Mouse (Mus musculus) intestine, embryonic 16.5 days (tissue): ENCODE data around the gene 1700028P14Rik. TPM values are rescaled to one million over a fixed set of nuclear protein-coding genes. Genes with fewer than 3 reads are reported as not detected.
"Not testable (repeated sequence)": the region's sequence is repeated elsewhere in the genome, so short reads cannot be mapped to it uniquely, and the experiment has no call there.

ENCODE experiments used
- ATAC-seq: fragments of 200-750 bp; cut with Nextera tagmentation; 2 replicates; pipeline ENCODE4 v1.8.0; 2017; ENCODE audit warnings: moderate TSS enrichment, moderate library complexity
- H3K27ac ChIP-seq: fragments of 300-500 bp; sonication (generic); 2 replicates; pipeline ENCODE4 v1.5.1; 2014; ENCODE audit warnings: mild to moderate bottlenecking, low read length
- H3K27me3 ChIP-seq: fragments of 300-500 bp; sonication (generic); replicated peaks from 2 replicates; pipeline ENCODE4 v1.6.1; 2014; ENCODE audit warnings: low read length, control low read depth, mixed read lengths; ENCODE audit not compliant: control insufficient read depth, insufficient read depth
- H3K36me3 ChIP-seq: fragments of 300-500 bp; sonication (generic); 2 replicates; pipeline ENCODE4 v1.6.1; 2014; ENCODE audit warnings: low read length, control low read depth; ENCODE audit not compliant: control insufficient read depth, insufficient read depth
- H3K4me1 ChIP-seq: fragments of 300-500 bp; sonication (generic); 2 replicates; pipeline ENCODE4 v1.6.1; 2014; ENCODE audit warnings: low read length, control low read depth, mixed read lengths; ENCODE audit not compliant: control insufficient read depth, insufficient read depth
- H3K4me2 ChIP-seq: fragments of 300-500 bp; sonication (generic); 2 replicates; pipeline ENCODE4 v1.6.1; 2014; ENCODE audit warnings: low read depth, low read length, control low read depth
- H3K4me3 ChIP-seq: fragments of 300-500 bp; sonication (generic); 2 replicates; pipeline ENCODE4 v1.5.1; 2014; ENCODE audit warnings: mild to moderate bottlenecking, low read length
- H3K9ac ChIP-seq: fragments of 300-500 bp; sonication (generic); 2 replicates; pipeline ENCODE4 v1.6.1; 2014; ENCODE audit warnings: low read depth, low read length
- H3K9me3 ChIP-seq: fragments of 300-500 bp; sonication (generic); 2 replicates; pipeline ENCODE4 v1.6.1; 2016; ENCODE audit warnings: low read length, control low read depth; ENCODE audit not compliant: control insufficient read depth
- WGBS: fragments of 180-500 bp; shearing (Covaris S2); extraction: QIAGEN DNeasy Blood & Tissue Kit; methylation state at CpG from one replicate; pipeline ENCODE4 v1.1.7; 2014; 5-methylcytosine and 5-hydroxymethylcytosine counted together
- polyA plus RNA-seq: library from polyadenylated mRNA; unstranded; fragments of >200 nt; fragmentation: Nextera tagmentation; extraction: Ambion mirVana; gene quantifications from 2 replicates; pipeline ENCODE4 v1.2.1, GENCODE M21; 2015

The 1700028P14Rik gene
- polyA plus RNA-seq = not detected in 2 replicates

GRCm38 (mm10) chr19:23652644-23653043 lies at the start of gene 1700028P14Rik:
Gene 1700028P14Rik (minus strand): TSS chr19:23652812.
- WGBS = 7% methylated on average over 13 of the region's 13 CpGs
- peak; percentile 91 for ATAC-seq
- no peak within 1 kb of the TSS for H3K4me3 ChIP-seq

GRCm38 (mm10) chr19:23699131-23699530 lies 46.5 kb upstream of the 1700028P14Rik start:
- no peaks in the 10 kb centered on the region for H3K9me3 ChIP-seq
- no peak for ATAC-seq
- H3K4me1 ChIP-seq = no peaks in the 10 kb centered on the region
- no peak overlapping the region for H3K4me3 ChIP-seq
- peaks cover 3% of the 10 kb centered on the region; the same call in 1 of the 2 replicates for H3K36me3 ChIP-seq
- no peak overlapping the region for H3K9ac ChIP-seq
- H3K27me3 ChIP-seq = no peaks in the 10 kb centered on the region
- 85% methylated on average over 4 of the region's 4 CpGs for WGBS
- no peak overlapping the region for H3K4me2 ChIP-seq
- H3K27ac ChIP-seq = no peak overlapping the region

More at GRCm38 (mm10) chr19:23652644-23653043, at the start of gene 1700028P14Rik:
- Histone ChIP-seq H3K4me1 (no peaks in the 10 kb centered on the region), H3K9me3 (no peaks in the 10 kb centered on the region), H3K36me3 (no peaks in the 10 kb centered on the region), H3K27ac (no peak within 1 kb of the TSS), H3K4me2 (peak within 1 kb of the TSS; percentile 28; the same call in 1 of the 2 replicates), H3K9ac (no peak within 1 kb of the TSS), H3K27me3 (no peaks in the 10 kb centered on the region)

GRCm38 (mm10) chr19:23698366-23698765 lies 45.8 kb upstream of the 1700028P14Rik start:
- ATAC-seq = no peak
- H3K4me1 ChIP-seq = no peaks in the 10 kb centered on the region
- no peak overlapping the region for H3K4me3 ChIP-seq
- no peaks in the 10 kb centered on the region for H3K27me3 ChIP-seq
- no peak overlapping the region for H3K9ac ChIP-seq
- no peak overlapping the region for H3K4me2 ChIP-seq
- peaks cover 3% of the 10 kb centered on the region; the same call in 1 of the 2 replicates for H3K36me3 ChIP-seq
- 70% methylated on average over 7 of the region's 7 CpGs for WGBS
- no peaks in the 10 kb centered on the region for H3K9me3 ChIP-seq
- H3K27ac ChIP-seq = no peak overlapping the region

- no peak for ATAC-seq
- 77% methylated on average over 8 of the region's 8 CpGs for WGBS
- Histone ChIP-seq H3K36me3 (peaks cover 3% of the 10 kb centered on the region; the same call in 1 of the 2 replicates), H3K4me1 (no peaks in the 10 kb centered on the region), H3K9me3 (no peaks in the 10 kb centered on the region), H3K27me3 (no peaks in the 10 kb centered on the region), H3K4me3 (no peak overlapping the region), H3K9ac (no peak overlapping the region), H3K27ac (no peak overlapping the region), H3K4me2 (no peak overlapping the region)
Measured at GRCm38 (mm10) chr19:23697861-23698260, 45.2 kb upstream of the 1700028P14Rik start.

GRCm38 (mm10) chr19:23694344-23694743 lies 41.7 kb upstream of the 1700028P14Rik start:
- H3K36me3 ChIP-seq = peaks cover 3% of the 10 kb centered on the region; the same call in 1 of the 2 replicates
- H3K4me2 ChIP-seq = no peak overlapping the region
- H3K27ac ChIP-seq = no peak overlapping the region
- no peaks in the 10 kb centered on the region for H3K27me3 ChIP-seq
- H3K9me3 ChIP-seq = no peaks in the 10 kb centered on the region
- no peaks in the 10 kb centered on the region for H3K4me1 ChIP-seq
- no peak for ATAC-seq
- H3K9ac ChIP-seq = no peak overlapping the region
- 83% methylated on average over 4 of the region's 4 CpGs for WGBS
- H3K4me3 ChIP-seq = no peak overlapping the region

GRCm38 (mm10) chr19:23688421-23688946 lies 35.9 kb upstream of the 1700028P14Rik start:
- Histone ChIP-seq H3K4me2 (peak overlapping the region; percentile 58), H3K27ac (no peak overlapping the region), H3K4me3 (peak overlapping the region; percentile 34), H3K9me3 (no peaks in the 10 kb centered on the region), H3K27me3 (no peaks in the 10 kb centered on the region), H3K4me1 (peaks cover 4% of the 10 kb centered on the region), H3K36me3 (no peaks in the 10 kb centered on the region), H3K9ac (peak overlapping the region; percentile 55; the same call in 1 of the 2 replicates)
- no peak for ATAC-seq
- 28% methylated on average over 4 of the region's 4 CpGs for WGBS

- Histone ChIP-seq H3K4me1 (peaks cover 4% of the 10 kb centered on the region), H3K4me2 (peak within 1 kb of the TSS; percentile 76), H3K27ac (peak within 1 kb of the TSS; percentile 93), H3K27me3 (no peaks in the 10 kb centered on the region), H3K4me3 (peak within 1 kb of the TSS; percentile 89), H3K9me3 (no peaks in the 10 kb centered on the region), H3K9ac (peak within 1 kb of the TSS; percentile 96), H3K36me3 (no peaks in the 10 kb centered on the region)
- WGBS = under 1% methylated on average over 74 of the region's 93 CpGs
- ATAC-seq = peak; percentile 98
Measured at GRCm38 (mm10) chr19:23687296-23688021, 34.8 kb upstream of the 1700028P14Rik start, which contains the start of gene Ptar1. Gene Ptar1 (plus strand): TSS chr19:23687429.

GRCm38 (mm10) chr19:23686962-23687295 lies 34.3 kb upstream of the 1700028P14Rik start:
- no peaks in the 10 kb centered on the region for H3K27me3 ChIP-seq
- H3K9ac ChIP-seq = peak overlapping the region; percentile 96
- no peaks in the 10 kb centered on the region for H3K36me3 ChIP-seq
- peak overlapping the region; percentile 93 for H3K27ac ChIP-seq
- peaks cover 4% of the 10 kb centered on the region for H3K4me1 ChIP-seq
- peak; percentile 78 for ATAC-seq
- 2% methylated on average over 14 of the region's 14 CpGs for WGBS
- H3K9me3 ChIP-seq = no peaks in the 10 kb centered on the region
- peak overlapping the region; percentile 76 for H3K4me2 ChIP-seq
- H3K4me3 ChIP-seq = peak overlapping the region; percentile 89

GRCm38 (mm10) chr19:23675656-23676055 lies 23.0 kb upstream of the 1700028P14Rik start:
- H3K9ac ChIP-seq, H3K4me1 ChIP-seq, H3K27me3 ChIP-seq, H3K4me2 ChIP-seq, ATAC-seq, H3K9me3 ChIP-seq, H3K4me3 ChIP-seq, H3K36me3 ChIP-seq, H3K27ac ChIP-seq: not testable (repeated sequence)
- 90% methylated on average over 8 of the region's 8 CpGs for WGBS
